Mouse (Mus musculus): ENCODE data around the gene Dcst2.

Dcst2 gene

DNA sequence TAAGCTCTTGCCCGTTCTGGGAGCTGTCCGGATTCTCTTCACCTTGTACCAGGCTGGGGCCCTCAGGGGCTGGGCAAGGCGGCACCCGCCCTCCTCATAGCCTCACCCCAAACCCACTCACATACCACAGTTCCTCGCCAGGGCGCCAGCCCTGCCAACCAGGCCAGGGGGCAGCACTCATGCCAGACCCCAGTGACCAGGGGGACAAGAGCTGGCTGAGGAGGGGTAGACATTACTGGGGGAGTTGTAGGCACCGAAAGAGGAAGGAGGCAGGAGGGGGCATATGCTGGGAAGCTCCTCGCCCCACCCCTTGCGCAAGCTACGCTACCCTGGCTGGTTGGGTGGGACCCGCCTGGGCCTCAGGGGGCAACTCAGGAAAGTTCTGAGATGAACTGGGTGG is 25.9 kb downstream of the Dcst2 start:
- no peak for DNase-seq (ENCODE audit: low read depth, low spot score)

- no peak for DNase-seq (ENCODE audit: low read depth, low spot score)
These were observed 26.5 kb downstream of the Dcst2 start for GRCm38 (mm10) chr3:89388134-89388881.

DNA sequence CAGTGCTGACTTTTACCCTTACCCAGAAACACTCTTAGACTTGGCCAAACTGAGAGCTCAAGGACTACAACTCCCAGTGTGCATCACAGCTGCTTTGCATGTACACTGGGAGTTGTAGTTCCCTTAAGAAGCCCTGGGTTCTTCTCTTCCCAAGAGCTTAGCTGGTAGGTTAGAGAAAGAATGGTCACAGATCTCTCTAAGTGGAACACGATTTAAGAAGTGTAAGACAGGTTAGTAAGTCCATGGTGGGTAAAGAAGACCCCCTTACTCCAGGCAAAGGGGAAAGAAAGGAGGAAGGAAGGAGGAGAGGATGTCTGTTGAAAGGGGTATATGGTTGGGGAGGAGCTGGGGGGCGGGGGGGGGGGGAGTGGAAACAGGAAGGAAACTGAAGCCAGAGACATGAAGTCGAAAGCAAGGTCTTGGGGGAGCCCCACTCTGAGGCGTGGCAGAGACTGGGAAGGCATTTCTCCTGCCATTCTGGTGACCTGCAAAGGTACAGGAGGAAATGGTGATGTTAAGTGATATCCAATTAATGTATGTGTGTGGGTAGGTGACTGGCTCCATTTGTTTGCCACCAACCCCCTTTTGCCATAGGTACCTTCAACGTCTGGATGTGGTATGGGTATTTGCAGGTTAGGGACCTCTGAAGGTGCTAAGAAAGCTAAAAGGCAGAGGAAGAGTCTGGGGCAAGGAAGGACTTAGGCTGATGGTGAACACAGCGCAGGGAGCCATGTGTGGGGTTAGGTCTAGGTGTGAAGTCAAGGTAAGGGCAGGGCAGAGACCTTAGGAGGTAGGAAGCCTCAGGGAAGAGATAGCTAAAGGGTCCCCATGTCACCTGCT is 27.3 kb downstream of the Dcst2 start:
- no peak for DNase-seq (ENCODE audit: low read depth, low spot score)

DNA sequence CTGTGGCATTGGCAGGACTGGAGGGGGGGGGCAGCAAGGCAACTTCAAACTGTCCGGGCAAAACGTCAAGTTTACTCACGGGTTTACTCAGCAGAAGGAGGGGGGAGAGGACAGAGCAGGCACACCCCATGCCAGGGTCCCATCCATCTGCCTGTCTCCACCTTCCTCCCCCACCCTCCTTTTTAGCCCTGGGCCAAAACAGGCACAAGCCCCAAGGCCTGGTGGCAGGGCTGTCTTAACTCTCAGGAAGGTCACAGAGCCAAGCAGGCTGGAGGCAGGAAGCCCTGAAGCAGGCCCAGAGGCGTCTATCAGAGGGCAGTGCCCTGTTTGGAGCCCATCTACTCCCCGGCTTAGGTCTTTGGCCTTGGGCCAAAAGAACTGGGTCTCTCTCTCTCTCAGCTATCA is 28.3 kb downstream of the Dcst2 start:
- DNase-seq (ENCODE audit: low read depth, low spot score): no peak

- no peak for DNase-seq (ENCODE audit: low read depth, low spot score)
These were observed 29.2 kb downstream of the Dcst2 start for GRCm38 (mm10) chr3:89390699-89391662.

GRCm38 (mm10) chr3:89391663-89392511 is 30.1 kb downstream of the Dcst2 start:
- no peak for DNase-seq (ENCODE audit: low read depth, low spot score)

DNA sequence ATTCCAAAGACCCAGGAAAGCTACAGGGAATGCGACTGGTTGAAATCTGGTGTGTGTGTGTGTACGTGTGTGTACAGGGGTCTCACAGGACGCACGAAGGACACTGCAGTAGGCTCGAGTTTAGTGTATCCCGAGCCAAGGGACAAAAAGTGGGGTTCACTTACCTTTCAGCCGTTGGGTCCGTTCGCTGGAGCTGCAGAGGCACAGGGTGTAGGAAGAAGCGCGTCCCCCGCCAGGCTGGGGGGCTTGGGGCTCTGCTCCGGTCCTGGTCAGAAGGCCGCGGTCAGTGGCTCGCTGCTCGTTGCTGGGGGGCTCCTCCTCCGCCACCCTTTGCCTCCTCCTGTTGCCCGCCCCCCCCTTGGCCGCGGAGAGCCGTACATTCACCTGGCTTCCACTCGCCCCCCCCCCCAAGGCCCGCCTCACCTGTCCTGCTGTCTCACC is 31.1 kb downstream of the Dcst2 start:
- DNase-seq (ENCODE audit: low read depth, low spot score): no peak

DNA sequence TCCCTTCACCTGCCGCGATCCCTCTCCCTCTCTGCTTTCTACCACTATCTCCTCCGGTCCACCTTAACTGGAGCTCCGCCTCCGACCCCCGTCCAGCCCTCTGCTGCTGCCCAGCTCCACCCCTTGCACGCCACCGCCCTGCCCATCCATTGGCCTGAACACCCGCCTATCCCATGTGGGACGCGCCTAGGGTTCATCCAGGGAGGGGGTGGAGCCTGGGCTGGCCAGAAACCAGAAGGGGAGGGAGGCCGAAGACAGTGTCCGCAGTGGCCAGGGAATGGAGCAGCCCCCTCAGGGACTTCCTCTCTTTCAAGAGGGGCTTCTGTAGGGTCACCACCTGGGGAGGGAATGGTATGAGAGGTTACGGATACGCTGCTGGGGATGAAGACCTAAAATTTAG is 31.8 kb downstream of the Dcst2 start:
- peak; percentile 79 for DNase-seq (ENCODE audit: low read depth, low spot score)

GRCm38 (mm10) chr3:89394006-89394893 is 32.5 kb downstream of the Dcst2 start, which contains the start of gene Zbtb7b:
Zbtb7b (minus strand) TSS chr3:89394776.
- DNase-seq (ENCODE audit: low read depth, low spot score): no peak

GRCm38 (mm10) chr3:89394894-89395256 is 33.1 kb downstream of the Dcst2 start:
- DNase-seq (ENCODE audit: low read depth, low spot score): no peak

GRCm38 (mm10) chr3:89395419-89395805 is 33.6 kb downstream of the Dcst2 start:
- no peak for DNase-seq (ENCODE audit: low read depth, low spot score)

- no peak for DNase-seq (ENCODE audit: low read depth, low spot score)
These were observed 34.3 kb downstream of the Dcst2 start for GRCm38 (mm10) chr3:89395806-89396653.

- DNase-seq (ENCODE audit: low read depth, low spot score): no peak
These were observed 34.9 kb downstream of the Dcst2 start for GRCm38 (mm10) chr3:89396654-89397005.

DNA sequence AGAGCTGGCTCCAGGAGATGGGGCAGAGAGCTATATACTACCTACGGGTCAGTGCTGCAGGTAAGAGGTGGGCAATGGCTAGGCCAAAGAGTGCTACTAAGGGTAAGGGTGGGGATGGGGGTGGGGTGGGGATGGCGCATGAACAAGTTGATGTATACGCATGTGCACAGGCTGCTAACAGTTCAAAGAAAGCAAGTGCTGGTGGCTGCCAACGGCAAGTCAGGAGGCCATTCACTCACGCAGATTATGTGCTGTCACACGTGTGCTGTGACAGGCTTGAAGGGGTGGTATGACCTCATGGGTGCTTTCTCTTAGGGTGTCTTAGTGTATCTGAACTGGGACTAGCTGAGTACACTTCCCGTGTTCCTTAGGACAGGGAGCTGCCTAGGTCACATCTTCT is 39.6 kb downstream of the Dcst2 start:
- no peak for DNase-seq (ENCODE audit: low read depth, low spot score)

DNA sequence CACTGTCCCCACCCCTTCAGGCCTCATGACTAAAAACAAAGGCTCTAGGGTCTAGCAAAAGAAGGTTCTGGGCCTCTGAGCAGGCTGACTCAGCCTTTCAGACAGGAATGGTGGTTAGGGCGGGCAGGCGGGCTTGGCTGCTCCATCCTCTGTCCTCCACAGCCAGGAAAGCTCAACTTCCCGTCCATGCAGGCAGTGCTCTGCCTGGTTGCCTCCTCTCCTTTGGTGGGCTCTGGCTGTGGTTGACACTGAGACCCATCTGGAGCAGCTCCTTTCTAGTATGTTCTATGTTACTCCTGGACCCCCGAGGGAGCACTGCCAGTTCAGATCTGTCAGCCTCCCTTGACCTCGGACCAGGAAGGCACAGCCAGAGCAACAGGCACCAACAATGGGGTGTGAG is 40.9 kb downstream of the Dcst2 start, which contains the start of gene Lenep:
TSS of gene Lenep (minus strand) at position 101 of the 400 bp plus-strand sequence.
- no peak for DNase-seq (ENCODE audit: low read depth, low spot score)

DNA sequence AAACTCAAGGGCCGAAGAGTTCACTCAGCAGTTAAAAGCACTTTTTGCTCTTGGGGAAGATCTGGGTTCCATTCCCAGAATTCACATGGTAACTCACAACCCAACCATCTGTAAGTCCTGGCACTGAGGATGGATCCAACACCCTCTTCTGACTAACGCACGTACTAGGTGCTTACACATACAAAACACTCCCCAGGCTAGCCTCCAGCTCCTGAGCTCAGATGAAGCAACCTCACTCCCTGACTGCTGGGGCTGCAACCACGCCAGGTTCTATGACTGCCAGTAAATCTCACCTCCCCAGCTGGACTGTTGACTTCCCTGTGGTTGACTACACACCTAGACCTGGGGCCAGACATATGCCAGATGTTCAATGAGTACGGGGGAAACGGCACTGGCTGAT is 45.1 kb downstream of the Dcst2 start:
- DNase-seq (ENCODE audit: low read depth, low spot score): no peak

DNA sequence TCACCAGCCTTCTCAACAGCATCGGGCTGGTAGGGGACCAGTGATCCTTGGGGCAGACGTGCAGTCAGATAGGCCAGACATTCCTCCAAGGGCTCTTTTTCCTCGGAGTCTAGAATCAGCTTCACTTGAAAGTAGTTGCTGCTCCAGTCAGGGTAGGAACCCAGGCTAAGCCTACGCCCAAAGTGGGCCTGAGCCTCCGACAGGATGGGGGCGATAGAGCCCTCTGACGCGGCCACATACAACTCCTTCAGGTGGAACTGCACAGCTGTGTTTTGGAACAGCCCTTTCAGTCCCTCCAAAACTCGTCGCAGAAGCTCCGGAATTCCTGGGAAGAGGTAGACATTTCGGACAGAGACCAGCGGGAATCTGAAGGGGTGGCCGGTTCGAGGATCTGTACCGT is 46.7 kb downstream of the Dcst2 start:
- DNase-seq (ENCODE audit: low read depth, low spot score): no peak

- no peak for DNase-seq (ENCODE audit: low read depth, low spot score)
These were observed 47.9 kb downstream of the Dcst2 start for GRCm38 (mm10) chr3:89409701-89410100.

DNA sequence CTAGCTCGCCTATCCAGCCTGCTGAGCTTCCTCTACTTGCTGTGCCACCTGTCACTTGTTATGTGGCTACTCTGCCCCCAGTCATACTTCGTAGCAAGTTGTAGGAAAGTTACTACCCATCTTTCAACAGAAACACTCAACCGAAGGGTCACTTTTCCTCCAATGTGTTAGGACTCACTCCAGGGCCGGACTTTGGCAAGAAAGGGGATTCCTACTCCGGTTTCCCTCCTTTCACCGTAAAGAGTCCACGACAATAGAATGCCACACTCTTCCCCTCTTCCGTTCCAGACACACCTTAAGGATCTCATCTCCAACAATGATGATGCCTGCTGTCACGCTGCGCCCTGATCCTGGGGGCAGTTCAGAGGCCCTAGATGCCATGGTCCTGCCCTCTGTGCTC is 49.1 kb downstream of the Dcst2 start:
- no peak for DNase-seq (ENCODE audit: low read depth, low spot score)
